Mouse (Mus musculus) heart, embryonic 10.5 days (tissue): ENCODE measurements around the gene Catsperz. TPM values are rescaled to one million over a fixed set of nuclear protein-coding genes. Genes with fewer than 3 reads are reported as not detected.

Source experiments
- DNase-seq: peaks from one replicate; pipeline ENCODE4 v3.0.0-alpha.2; 2017; ENCODE audit warnings: low spot score
- H3K27ac ChIP-seq: fragments of 300-500 bp; sonication (generic); 2 replicates; pipeline ENCODE4 v1.5.1; 2016; ENCODE audit warnings: mild to moderate bottlenecking
- H3K27me3 ChIP-seq: fragments of 300-500 bp; sonication (generic); 2 replicates; pipeline ENCODE4 v1.6.1; 2016; ENCODE audit warnings: mild to moderate bottlenecking; ENCODE audit not compliant: poor library complexity, insufficient read depth, severe bottlenecking
- H3K36me3 ChIP-seq: fragments of 300-500 bp; sonication (generic); 2 replicates; pipeline ENCODE4 v1.6.1; 2016; ENCODE audit warnings: mild to moderate bottlenecking, moderate library complexity
- H3K4me1 ChIP-seq: fragments of 300-500 bp; sonication (generic); 2 replicates; pipeline ENCODE4 v1.6.1; 2016; ENCODE audit warnings: mild to moderate bottlenecking
- H3K4me3 ChIP-seq: fragments of 300-500 bp; sonication (generic); 2 replicates; pipeline ENCODE4 v1.5.1; 2016; ENCODE audit warnings: mild to moderate bottlenecking, moderate library complexity
- H3K9me3 ChIP-seq: fragments of 300-500 bp; sonication (generic); 2 replicates; pipeline ENCODE4 v1.6.1; 2016; ENCODE audit warnings: mild to moderate bottlenecking, moderate library complexity
- WGBS: fragments of 180-500 bp; shearing (Covaris S2); methylation state at CpG from one replicate; pipeline ENCODE4 v1.1.7; 2016; 5-methylcytosine and 5-hydroxymethylcytosine counted together
- polyA plus RNA-seq: library from polyadenylated mRNA; unstranded; fragments of >200 nt; fragmentation: Nextera tagmentation; extraction: Ambion mirVana; gene quantifications from 2 replicates; pipeline ENCODE4 v1.2.1, GENCODE M21; 2016

Catsperz gene
- polyA plus RNA-seq, 1 experiment from 2014 or later = 2.3 TPM

DNA sequence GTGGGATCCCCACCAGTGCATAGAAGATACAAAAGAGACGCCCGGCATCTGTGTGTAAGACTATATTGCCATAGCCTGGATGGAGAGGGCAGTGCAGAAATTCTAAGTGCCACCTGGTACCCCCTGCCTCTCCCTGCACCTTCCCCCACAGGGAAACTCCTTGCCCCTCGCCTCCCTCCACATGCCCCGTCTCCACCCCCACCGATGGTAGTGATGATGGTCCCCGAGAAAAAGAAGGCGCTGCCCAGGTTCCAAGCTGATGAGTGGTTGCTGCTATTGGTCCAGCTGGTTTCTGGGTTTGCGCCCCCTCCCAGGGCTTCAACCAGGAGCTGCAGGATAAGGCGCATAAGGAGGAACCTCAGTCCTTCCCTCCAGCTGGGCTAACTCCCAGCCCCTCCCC lies 2.9 kb upstream of the Catsperz start:
- WGBS = 9% methylated on average over 9 of the region's 9 CpGs
- H3K27ac ChIP-seq = no peak overlapping the region
- peaks cover 97% of the 10 kb centered on the region for H3K27me3 ChIP-seq
- no peak overlapping the region for H3K4me3 ChIP-seq
- peaks cover 32% of the 10 kb centered on the region for H3K4me1 ChIP-seq
- H3K36me3 ChIP-seq = no peaks in the 10 kb centered on the region
- H3K9me3 ChIP-seq = no peaks in the 10 kb centered on the region
- no peak for DNase-seq

DNA sequence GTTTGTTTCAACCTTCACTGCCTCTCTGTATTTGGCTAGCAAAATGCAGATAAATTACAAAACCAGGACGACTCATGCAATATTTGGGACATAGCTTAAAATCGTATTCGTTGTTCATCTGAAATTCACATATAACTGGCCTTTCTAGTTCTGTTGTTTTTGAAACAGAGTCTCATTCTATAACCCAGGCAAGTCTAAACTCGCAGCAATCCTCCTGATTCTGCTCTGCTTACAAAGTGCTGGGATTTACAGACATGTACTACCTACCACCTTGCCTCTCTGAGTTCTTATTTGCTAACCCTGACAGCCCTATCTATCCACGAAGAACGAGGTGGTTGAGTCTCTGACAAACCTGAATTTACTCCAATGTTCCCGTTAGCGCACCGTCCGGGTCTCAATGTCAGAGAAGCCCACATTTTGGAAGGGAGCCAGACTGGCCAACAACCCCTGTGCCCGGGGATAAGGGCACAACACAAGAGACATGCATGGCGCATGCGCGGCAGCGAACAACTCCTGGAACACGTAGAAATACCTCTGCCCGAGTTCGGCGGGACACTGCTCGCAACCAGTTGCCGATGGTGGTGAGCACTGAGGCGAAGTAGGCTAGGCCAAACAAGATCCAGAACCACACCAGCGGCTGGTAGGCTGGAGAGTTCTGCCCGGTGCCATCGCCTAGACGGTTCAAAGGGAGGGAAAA lies 1.5 kb upstream of the Catsperz start:
- 15% methylated on average over 26 of the region's 26 CpGs for WGBS
- DNase-seq = no peak
- Histone ChIP-seq H3K4me3 (peak overlapping the region; percentile 35), H3K36me3 (no peaks in the 10 kb centered on the region), H3K9me3 (no peaks in the 10 kb centered on the region), H3K27ac (no peak overlapping the region), H3K27me3 (peaks cover 90% of the 10 kb centered on the region), H3K4me1 (peaks cover 41% of the 10 kb centered on the region)

DNA sequence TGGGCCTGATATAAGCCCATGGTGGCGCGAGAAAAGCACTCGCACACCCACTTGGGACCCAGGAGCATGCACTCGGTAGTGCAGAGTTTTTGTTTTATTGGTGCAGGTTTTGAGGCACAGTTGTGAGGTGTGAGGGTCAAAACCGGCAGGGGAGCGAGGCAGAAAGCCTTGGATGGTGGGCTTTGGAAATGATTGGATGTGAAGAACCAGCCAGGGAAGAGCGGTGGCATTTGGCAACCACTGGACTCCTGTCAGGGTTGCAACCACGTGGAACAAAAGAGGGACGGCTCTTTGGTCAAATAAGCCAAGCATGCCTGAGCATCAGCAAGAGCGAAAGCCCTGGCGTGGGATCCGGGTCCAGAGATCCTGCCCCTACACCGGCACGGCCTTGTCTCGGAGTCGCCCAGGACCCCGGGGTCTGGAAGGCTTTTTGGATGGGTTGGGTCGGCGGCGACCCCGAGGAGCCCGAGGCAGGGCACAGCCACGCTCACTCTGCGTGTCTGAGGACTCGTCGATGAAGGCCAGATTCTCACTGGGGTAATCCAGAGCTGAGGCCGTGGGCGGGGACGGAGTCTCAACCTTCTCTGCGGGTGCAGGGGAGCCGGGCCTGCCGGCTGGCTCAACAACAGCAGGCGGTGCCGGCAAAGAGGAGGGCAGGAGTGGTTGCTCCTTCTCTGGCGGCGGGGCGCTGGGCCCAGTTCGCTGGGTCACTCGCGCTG lies 590 bp upstream of the Catsperz start:
- Histone ChIP-seq H3K4me3 (peak overlapping the region; percentile 41), H3K27ac (no peak overlapping the region), H3K4me1 (peaks cover 49% of the 10 kb centered on the region), H3K36me3 (no peaks in the 10 kb centered on the region), H3K27me3 (peaks cover 81% of the 10 kb centered on the region), H3K9me3 (no peaks in the 10 kb centered on the region)
- DNase-seq = no peak
- WGBS = 7% methylated on average over 40 of the region's 40 CpGs

DNA sequence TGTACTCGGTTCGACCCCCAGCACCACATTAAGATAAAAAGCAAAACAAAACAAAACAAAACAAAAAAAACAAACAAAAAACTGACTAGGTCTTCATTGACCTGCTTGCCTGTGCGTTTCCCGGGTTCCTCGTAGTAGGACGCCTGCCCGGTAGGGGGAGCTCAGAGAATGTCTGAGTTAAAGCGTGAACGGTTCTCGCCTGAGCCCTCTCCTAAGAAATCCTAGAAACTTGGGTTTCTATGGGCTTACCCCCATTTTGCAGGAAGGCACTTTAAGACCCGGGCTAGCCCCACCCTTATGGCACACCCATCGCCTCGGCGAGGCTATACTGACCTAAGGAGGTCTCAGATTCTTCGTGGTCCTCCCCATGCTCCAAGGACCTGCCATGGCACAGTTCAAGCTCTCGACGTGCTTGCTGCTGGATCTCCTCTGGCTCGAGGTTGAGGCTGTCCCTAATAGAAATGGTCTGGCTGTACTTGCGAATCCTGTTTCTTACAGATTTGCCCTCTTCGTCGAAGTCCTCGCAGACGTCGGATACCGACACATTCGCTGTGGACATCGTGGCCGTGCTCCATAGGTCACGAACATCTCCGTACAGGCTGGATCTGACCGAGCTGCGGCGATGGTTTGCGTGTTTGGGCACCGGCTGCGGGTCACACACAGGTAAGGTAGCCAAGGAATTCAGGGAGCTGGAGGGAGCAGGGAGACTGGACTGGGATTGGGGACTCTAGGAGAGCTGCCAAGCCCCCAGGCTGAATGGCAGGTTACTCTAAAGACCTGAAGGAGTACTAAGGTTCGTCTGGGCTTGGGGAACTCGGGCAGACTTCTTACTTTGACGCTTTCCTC lies 496 bp downstream of the Catsperz start:
- no peak for DNase-seq
- Histone ChIP-seq H3K27ac (no peak overlapping the region; the same call in 1 of the 2 replicates), H3K9me3 (no peaks in the 10 kb centered on the region), H3K27me3 (peaks cover 71% of the 10 kb centered on the region), H3K4me1 (peaks cover 60% of the 10 kb centered on the region), H3K4me3 (peak overlapping the region; percentile 41), H3K36me3 (0 out of 2 replicates have a peak, but pooled peaks cover 2% of the 10 kb centered on the region)
- 4% methylated on average over 39 of the region's 39 CpGs for WGBS

DNA sequence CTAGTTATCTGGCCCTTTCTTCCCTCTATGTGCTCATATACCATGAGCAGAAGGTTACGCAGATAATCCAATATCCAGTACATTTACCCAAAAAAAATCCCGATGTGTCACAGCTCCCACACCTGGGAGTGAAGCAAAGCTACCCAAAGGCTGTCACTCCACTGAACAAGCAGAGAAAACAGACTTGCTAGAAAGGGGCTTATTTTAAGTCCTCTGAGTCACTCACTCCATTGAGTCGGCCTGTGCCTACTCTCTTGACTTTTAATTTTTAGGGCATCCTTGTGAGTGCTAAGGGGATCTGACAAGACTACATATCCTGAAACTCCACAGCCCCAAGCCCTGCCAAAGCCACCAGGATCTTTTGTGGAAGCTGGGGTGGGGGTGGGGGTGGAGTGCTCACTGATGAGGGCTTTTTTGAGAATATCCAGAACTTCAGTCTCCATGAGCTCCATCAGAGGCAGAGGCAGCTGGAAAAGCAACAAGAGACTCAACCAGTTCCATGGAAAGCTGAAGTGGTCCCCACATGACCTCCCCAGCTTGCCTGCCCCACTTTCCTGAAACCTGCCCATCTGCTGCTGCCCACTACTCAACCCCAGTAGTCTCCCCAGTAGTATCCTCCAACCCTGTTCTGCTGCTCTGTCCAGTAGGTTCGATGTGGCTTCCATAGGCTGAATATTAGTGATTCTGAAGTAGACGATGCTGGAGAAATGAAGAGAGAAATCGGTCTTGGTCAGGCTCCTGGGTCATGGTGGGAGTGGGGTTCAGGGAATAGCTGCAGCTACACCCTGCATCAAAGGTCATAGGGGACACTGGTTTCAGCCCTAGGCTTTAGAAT lies 2.1 kb downstream of the Catsperz start:
- no peak for DNase-seq
- WGBS = 64% methylated on average over 6 of the region's 6 CpGs
- Histone ChIP-seq H3K4me3 (peak overlapping the region; percentile 86), H3K27me3 (peaks cover 57% of the 10 kb centered on the region), H3K9me3 (no peaks in the 10 kb centered on the region), H3K4me1 (peaks cover 66% of the 10 kb centered on the region), H3K36me3 (peaks cover 8% of the 10 kb centered on the region; the same call in 1 of the 2 replicates), H3K27ac (peak overlapping the region; percentile 96)

DNA sequence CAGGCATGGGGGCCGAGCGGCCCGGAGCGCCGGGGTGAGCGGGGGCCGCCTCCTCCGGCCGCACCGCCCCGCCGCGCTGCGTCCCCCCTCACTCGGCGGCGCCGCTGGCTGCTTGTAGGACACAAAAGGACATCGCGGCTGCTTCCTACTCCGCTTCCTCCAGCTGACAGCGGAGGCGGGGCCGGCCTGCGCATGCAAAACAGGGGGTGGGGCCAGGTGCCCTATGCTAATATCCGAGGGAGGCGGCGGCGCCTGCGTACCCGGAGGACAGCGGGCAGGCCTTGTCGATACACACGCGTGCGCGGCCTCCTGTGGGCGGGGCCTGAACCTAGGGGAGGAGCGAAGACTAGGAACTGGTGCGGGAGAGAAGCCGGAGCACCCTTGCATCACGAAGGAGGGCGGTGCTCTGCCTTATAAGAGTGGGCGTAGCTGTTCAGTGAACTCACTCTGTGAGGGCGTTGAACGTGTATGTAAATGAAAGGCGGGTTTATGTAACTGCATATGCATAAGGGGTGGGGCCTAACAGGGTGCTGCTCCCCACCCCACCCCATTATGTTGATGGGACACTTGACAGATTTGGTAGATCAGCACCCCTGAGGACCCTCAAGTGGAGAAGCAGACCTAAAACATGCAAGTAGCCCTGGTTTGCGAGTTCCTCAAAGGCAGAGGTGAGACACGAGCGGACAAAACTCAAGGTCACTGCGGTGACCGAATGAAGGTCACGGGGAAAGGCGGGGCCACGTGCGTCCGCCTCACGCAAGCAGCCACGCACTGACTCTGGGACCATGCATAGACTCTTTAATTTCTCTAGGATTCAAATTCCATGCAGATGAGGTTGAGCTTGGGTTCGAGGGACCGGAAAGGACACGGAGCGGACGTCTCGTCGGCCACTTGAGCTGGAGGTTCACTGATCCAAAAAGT lies 3.3 kb downstream of the Catsperz start, which contains the start of gene Esrra:
Esrra (minus strand) TSS at position 167 of the 921 bp plus-strand sequence.
- peaks cover 8% of the 10 kb centered on the region; the same call in 1 of the 2 replicates for H3K36me3 ChIP-seq
- under 1% methylated on average over 62 of the region's 66 CpGs for WGBS
- peak within 1 kb of the TSS; percentile 86 for H3K4me3 ChIP-seq
- DNase-seq = peak; percentile 100
- peak within 1 kb of the TSS; percentile 96 for H3K27ac ChIP-seq
- peaks cover 60% of the 10 kb centered on the region for H3K4me1 ChIP-seq
- no peaks in the 10 kb centered on the region for H3K9me3 ChIP-seq
- H3K27me3 ChIP-seq = peaks cover 45% of the 10 kb centered on the region

DNA sequence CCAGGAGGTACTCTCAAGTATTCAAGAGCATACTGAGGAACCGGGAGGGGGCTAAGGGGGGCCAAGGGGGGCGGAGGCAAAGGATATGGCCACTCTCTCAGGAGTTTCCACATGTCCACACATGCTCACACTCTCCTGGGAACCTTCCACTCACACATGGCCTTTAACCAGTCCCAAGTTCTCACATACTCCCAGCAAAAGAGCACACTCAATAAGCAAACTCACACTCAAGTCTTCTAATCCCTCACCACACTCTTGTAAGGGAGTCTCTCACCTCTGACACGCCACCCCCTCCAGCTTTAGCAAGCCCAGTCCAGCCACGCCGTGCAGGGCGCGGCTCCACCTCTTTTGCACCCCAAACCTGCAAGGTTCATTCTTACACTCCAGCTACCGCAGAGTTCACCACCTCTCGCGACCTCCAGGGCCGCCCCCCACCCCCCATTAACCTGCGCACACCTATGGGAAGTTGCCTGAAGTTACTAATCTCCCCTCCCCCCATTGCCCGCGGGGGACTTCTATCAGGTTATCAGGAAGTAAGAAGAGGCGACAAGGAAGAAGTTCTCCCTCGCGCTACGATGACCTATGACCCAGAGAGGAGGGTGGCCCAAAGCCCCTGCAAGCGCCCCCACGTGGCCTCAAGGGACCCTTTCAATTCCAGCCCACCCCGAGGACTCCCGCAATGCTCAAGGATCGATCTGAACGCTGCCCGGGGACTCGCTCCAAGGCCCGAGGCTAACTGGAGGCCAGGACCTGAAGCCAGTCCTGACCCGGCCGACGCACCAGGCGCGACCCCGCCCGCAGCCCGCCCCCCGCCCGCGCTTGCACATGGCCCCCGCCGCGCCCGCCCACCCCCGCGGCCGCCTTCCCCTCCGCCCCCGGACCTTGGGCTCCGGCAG lies 4.2 kb downstream of the Catsperz start:
- peak overlapping the region; percentile 96 for H3K27ac ChIP-seq
- peaks cover 8% of the 10 kb centered on the region; the same call in 1 of the 2 replicates for H3K36me3 ChIP-seq
- peak overlapping the region; percentile 86 for H3K4me3 ChIP-seq
- DNase-seq = peak; percentile 86
- H3K9me3 ChIP-seq = no peaks in the 10 kb centered on the region
- WGBS = 2% methylated on average over 45 of the region's 48 CpGs
- peaks cover 52% of the 10 kb centered on the region for H3K4me1 ChIP-seq
- peaks cover 36% of the 10 kb centered on the region for H3K27me3 ChIP-seq

DNA sequence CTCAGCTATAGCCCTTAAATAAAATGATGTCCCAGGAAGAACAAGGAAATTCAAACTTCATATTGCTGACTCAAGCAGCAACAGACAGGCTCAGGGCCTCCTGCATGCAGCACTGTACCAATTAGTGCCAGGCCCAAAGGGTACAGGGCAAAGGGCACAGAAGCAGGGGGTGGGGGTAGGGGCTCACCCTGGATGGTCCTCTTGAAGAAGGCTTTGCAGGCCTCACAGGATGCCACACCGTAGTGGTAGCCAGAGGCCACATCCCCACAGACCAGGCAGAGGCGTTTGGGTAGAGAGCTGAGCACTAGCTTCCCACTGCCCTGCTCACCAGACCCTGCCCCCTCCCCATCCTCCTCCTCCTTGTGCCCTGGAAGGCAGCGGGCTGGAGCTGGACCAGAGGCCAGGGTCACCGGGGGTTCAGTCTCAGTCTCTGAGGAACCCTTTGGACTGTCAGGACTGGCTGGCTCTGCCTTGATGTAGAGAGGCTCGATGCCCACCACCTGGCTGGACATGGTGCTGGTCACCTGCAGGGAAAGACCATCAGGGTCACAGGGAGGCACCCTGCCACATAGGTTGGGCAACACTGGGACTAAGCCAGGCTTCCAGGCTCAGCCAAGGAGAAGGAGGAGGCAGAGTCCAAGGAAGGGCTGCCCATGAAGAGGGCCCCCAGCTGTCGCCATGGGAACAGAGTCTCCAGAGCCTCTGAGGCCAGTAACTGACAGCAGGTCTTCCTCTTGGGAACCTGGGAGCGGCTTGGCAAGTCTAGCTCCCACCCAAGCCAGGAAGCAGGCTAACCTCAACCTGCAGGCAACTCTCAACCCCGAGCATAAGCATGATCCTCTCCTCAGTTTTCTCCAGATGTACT lies 5.1 kb downstream of the Catsperz start:
- Histone ChIP-seq H3K9me3 (no peaks in the 10 kb centered on the region), H3K36me3 (peaks cover 8% of the 10 kb centered on the region; the same call in 1 of the 2 replicates), H3K4me3 (peak overlapping the region; percentile 86), H3K27ac (peak overlapping the region; percentile 96), H3K27me3 (peaks cover 27% of the 10 kb centered on the region), H3K4me1 (peaks cover 51% of the 10 kb centered on the region)
- 46% methylated on average over 8 of the region's 8 CpGs for WGBS
- DNase-seq = no peak

DNA sequence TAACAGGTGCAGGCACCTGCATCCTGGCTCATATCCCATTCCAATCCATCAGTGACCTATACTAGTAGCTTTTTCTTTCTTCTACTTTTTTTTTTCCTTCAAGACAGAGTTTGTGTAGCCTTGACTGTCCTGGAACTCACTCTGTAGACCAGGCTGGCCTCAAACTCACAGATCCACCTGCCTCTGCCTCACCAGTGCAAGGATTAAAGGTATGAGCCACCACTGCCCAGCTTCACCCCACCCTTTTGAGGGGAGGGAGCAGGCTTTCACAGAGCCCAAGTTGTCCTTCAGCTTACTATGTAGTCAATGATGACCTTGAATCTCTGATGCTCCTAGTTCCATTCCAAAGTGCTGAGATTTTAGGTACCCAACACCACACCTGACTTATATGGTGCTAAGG lies 5.7 kb downstream of the Catsperz start:
- Histone ChIP-seq H3K27ac (no peak overlapping the region), H3K36me3 (peaks cover 8% of the 10 kb centered on the region; the same call in 1 of the 2 replicates), H3K9me3 (no peaks in the 10 kb centered on the region), H3K27me3 (peaks cover 20% of the 10 kb centered on the region), H3K4me3 (no peak overlapping the region), H3K4me1 (peaks cover 48% of the 10 kb centered on the region)
- DNase-seq = no peak

DNA sequence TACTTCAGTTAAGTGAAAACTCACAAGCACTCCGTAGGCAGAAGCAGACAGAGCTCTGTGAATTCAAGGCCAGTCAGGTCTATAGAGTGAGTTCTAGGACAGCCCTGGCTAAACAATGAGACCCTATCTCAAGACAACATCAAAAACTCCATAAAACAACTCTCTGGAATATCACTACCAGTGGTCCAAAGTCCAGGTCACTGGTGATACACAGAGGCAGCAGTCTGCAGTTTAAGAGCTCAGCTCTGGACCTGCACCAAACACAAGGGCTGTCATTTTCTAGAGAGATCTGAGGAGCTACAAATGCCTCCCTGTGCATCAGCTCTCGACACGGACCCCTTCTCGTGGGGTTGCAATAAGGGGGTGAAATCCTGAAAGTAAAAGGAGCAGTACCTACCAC lies 6.9 kb downstream of the Catsperz start:
- H3K4me3 ChIP-seq = no peak overlapping the region
- no peak overlapping the region for H3K27ac ChIP-seq
- H3K9me3 ChIP-seq = no peaks in the 10 kb centered on the region
- 91% methylated on average over 4 of the region's 4 CpGs for WGBS
- no peak for DNase-seq
- H3K27me3 ChIP-seq = peaks cover 9% of the 10 kb centered on the region
- peaks cover 17% of the 10 kb centered on the region for H3K36me3 ChIP-seq
- H3K4me1 ChIP-seq = peaks cover 46% of the 10 kb centered on the region
